Mouse (Mus musculus): ENCODE measurements around the gene Ccdc141. TPM values are rescaled to one million over a fixed set of nuclear protein-coding genes. Genes with fewer than 3 reads are reported as not detected.
"Not testable (repeated sequence)": the region's sequence is repeated elsewhere in the genome, so short reads cannot be mapped to it uniquely, and the experiment has no call there.

Gene Ccdc141
- polyA plus RNA-seq, 1 experiment: 0.40 TPM

DNA sequence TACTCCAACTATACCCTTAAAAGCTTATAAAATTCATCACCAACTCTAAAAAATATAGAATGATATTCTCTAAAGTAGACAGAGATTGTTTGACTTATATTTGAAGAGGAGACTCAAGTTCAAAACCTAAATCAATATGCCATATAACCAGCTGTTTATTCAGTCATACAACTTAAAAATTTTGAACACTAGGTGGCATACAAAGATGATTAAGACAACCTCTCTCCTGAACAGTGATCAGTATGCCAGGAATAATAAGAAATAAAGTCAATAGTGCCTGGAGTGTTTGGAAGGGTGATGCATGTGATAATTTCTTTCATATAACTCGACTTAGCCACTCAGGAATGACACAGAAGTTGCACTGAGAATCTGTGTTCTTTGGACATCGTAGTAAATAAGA is 89.3 kb downstream of the Ccdc141 start:
- DNase-seq (ENCODE audit: low read depth, low spot score): no peak
- WGBS: 75% methylated on average over 2 of the region's 2 CpGs

DNA sequence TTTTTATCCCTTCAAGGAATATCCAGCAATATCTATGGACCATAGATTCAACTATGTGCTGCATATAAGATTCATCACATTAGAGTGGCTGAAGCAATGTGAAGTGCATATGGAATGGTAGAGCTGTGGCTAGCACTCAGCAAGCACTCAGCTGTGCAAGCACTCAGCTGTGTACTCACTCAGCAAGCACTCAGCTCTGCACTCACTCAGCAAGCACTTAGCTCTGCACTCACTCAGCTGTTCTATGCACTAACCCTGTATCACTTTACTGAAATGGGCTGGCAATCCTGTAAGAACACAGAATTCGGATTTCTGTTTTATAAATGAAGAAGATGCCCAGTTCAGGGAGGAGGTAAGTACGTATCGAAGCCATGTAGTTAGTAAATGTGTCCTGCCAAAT is 89.8 kb downstream of the Ccdc141 start:
- 93% methylated on average over 3 of the region's 3 CpGs for WGBS
- no peak for DNase-seq (ENCODE audit: low read depth, low spot score)

DNA sequence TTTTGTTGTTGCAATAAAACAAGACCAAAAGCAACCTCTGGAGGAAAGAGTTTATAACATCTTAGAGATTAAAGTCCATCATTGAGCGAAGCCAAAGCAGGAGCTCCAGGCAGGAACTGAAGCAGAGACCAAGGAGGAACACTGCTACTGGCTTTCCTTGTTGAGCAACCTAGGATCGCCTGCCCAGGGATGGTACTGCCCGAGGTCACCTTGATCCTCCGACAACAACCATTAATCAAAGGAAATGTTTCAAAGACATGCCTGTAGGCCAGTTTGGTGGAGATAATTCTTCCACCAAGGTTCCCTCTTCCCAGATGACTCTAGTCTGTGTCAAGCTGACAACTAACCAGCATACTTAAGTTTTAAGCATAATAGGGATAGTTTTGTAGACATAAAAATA is 91.7 kb downstream of the Ccdc141 start:
- DNase-seq (ENCODE audit: low read depth, low spot score): no peak
- WGBS: 38% methylated on average over 4 of the region's 4 CpGs

DNA sequence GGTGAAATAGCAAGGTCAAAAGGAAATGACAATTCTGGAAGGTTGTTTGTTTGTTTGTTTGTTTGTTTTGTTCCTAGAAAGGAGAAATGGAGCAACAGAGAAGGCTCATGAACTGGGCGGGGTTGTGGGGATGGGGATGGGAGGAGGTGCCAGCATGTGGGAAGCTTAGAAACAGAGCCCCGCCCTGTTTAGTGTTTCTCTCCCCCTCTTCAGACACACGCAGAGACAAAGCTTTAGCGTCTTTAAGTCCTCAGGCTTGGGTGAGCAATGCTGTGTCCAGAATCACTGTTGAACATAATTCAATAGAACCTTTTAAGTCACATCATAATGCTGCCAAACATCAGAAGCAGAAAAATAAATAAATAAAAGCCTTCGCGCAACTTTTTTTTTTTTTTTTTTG is 96.1 kb downstream of the Ccdc141 start:
- 64% methylated on average over 6 of the region's 6 CpGs for WGBS
- DNase-seq (ENCODE audit: low read depth, low spot score): no peak

DNA sequence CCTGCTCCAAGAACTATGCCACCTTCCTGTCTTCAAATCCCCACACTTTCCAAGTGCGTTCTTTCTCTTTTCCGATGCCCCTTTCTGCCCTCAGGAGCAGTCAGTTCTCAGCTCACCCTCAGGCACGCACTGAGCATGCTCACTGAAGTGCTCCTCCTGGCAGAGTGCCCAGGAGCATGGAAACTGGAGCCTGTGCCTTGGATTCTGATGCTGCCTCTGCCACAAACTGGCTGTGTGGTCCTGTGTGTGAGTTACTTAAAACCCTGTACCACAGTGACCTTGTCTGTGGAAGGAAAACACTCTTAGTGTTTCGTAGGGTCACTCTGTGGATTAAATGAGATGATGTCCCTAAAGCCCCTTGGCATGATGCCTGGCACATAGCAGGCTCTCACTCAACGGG is 96.5 kb downstream of the Ccdc141 start:
- 62% methylated on average over 5 of the region's 5 CpGs for WGBS
- DNase-seq (ENCODE audit: low read depth, low spot score): no peak

DNA sequence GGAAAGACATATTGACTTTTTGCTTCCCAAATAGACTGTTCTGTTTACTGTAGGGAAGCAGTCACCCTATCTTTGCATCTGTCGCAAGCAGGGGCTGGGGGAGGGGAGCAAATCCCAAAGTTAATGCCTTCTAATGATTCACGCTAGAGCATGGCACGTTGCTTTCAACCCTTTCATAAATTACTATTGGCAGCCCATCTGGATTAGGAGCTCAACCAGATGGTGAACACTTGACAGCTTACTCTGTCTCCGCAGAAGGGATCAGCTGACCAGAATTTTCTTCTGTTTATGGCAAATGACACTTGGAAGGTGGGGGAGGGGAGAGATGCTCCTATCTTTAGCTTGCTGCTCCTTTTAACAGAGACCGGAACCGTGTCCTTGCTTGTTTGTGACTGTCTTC is 105.1 kb downstream of the Ccdc141 start:
- DNase-seq (ENCODE audit: low read depth, low spot score): no peak
- WGBS: 64% methylated on average over 6 of the region's 6 CpGs

DNA sequence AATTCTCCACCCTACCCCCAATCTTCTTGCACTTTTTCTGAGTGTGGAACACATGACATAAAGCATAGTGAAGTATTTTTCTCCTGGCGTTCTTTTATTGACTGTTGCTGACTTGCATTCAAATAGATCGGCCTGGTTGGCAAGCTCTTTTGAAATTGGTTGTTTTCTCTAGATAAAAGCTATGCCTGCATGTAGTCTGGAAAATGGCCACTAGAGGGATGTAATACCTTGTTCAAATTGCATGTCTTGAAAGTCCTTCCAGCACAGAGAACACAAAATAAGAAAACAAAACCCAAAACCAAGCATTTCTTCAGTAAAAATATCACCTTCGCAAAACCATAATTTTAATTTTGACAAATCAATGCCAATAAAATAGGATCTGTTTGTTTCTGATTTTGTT is 108.6 kb downstream of the Ccdc141 start:
- WGBS: 16% methylated on average over 3 of the region's 3 CpGs
- DNase-seq (ENCODE audit: low read depth, low spot score): no peak

DNA sequence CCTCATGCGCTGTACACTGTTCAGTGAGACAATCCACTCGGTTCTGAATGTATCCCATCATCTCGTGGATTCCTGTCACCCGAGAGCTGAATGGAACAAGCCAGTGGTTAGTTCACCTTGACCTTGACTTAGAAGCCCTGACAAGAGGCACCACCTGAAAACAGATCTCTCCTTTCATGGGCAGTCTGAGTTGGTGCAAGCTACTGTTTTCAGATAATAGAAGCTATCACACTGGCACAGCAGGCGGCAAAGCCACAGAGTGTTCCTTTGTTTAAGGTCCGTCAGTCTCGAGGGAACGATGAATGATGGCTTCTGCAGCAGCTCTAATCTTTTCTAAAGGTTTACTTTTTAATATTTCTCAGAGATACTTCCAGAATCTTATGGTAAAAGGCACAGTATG is 110.8 kb downstream of the Ccdc141 start:
- no peak for DNase-seq (ENCODE audit: low read depth, low spot score)
- 73% methylated on average over 8 of the region's 8 CpGs for WGBS

DNA sequence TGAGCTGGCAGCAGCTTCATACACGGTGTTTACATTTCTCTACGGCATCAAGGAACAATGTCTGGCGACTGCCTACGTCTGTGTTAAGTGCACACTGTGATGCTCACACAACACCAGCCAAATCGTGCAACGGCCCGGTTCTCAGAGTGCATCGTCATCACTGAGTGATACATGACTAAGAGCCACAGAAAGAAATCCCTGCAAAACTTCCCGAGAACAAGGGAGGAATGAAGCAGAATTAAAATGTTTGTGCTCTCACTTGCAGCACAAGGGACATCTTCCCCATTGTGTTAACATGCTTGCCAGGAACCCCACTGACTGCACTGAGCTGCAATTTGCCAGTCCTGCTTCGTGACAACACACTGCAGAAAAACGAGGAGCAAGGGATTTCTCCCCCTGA is 114.1 kb downstream of the Ccdc141 start:
- WGBS: 37% methylated on average over 11 of the region's 11 CpGs
- DNase-seq (ENCODE audit: low read depth, low spot score): no peak

DNA sequence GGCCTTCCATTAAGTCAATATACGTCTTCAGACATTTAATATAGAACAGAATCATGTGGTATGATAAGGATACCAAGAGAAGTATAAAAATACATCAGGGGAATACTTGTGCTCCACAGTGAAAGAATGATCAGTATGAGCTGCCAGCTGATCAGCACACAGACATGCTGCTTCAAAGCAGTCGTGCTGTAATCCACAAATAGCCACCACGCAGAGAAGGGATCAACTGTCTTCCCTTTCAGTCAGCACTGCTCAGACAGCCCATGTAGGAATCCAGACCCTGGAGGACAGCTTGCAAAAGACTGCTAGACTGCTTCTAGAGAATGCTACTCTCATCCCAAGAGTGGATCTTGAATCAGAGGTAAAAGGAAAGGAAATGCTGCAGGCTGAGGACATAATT is 127.5 kb downstream of the Ccdc141 start:
- 77% methylated on average over 3 of the region's 3 CpGs for WGBS

DNA sequence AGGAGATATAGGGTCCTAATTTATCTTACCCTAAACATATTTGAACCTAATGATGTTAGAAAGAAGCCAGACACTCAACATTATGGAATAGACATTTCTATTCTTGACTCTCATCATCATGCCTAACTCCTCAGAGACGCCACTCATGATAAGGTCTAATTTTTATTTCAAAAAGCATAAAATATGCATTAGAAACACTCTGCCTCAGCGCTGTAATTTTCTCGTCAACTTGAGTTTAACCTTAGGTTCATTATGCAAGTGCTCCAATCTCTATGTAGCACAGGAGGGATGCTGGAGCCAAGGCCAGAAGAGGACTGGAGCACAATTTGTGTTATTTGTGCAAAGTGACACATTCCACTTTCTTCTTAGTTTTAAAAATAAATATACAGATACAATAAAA is 130.8 kb downstream of the Ccdc141 start:
- WGBS: 91% methylated on average over 3 of the region's 3 CpGs

More for the DNA sequence above, 127.5 kb downstream of the Ccdc141 start:
- no peak for DNase-seq (ENCODE audit: low read depth, low spot score)

DNA sequence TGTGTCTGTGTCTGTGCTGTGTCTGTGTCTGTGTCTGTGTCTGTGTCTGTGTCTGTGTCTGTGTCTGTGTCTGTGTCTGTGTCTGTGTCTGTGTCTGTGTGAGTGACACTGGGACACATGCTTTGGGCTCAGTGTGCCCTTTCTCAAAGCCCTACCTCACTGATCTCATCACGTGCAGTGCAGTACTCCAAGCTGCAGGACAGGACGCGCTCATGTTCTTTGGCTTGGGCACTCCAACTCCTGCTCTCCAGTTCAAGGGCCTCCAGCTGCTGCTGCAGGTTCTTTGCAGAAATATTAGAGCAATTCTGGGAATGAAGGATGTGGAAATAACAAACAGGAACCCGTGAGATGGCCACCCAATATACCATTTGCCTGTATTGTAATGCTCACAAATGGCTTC is 131.2 kb downstream of the Ccdc141 start:
- 81% methylated on average over 4 of the region's 4 CpGs for WGBS
- no peak for DNase-seq (ENCODE audit: low read depth, low spot score)

More for the DNA sequence above, 130.8 kb downstream of the Ccdc141 start:
- no peak for DNase-seq (ENCODE audit: low read depth, low spot score)

DNA sequence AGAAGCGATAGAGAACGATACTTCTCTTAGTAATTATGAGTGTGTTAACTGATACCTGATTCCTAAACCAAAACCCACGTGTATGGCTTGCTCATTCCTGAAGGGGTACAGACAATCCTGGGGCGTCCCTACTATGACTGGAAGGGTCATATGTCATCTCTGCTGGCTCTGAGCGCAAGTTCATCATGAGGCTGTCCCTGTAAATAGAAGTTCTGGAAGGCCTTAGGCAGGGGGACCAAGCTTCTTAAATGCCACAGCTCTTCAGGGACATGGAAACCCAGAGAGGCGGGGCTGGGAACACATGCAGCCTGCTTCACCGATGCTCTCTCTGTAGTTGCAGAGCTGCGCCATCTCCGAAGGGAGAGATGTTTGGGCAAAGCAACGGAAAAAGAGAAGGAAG is 133.2 kb downstream of the Ccdc141 start:
- 83% methylated on average over 10 of the region's 10 CpGs for WGBS
- DNase-seq (ENCODE audit: low read depth, low spot score): no peak

DNA sequence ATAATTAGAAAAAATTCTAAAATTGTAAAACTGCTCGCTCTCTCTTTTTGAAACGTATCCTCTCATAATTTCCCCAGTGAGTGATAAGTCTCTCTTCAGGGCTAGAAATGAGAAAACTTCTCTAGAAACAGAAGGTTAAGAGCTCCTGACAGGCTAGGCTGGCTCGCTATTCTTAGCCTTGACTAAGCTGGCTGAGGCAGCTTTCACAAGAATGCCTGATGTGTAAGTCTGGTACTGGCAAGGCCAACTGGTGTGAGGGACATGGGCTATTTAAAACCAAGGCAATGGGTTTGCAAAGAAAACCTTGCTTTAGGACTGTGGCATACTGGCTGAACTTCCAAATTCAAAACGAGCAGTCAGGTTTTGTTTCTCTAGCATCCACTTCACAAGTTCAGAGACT is 136.3 kb downstream of the Ccdc141 start:
- DNase-seq (ENCODE audit: low read depth, low spot score): no peak
- WGBS: 82% methylated on average over 4 of the region's 4 CpGs

DNA sequence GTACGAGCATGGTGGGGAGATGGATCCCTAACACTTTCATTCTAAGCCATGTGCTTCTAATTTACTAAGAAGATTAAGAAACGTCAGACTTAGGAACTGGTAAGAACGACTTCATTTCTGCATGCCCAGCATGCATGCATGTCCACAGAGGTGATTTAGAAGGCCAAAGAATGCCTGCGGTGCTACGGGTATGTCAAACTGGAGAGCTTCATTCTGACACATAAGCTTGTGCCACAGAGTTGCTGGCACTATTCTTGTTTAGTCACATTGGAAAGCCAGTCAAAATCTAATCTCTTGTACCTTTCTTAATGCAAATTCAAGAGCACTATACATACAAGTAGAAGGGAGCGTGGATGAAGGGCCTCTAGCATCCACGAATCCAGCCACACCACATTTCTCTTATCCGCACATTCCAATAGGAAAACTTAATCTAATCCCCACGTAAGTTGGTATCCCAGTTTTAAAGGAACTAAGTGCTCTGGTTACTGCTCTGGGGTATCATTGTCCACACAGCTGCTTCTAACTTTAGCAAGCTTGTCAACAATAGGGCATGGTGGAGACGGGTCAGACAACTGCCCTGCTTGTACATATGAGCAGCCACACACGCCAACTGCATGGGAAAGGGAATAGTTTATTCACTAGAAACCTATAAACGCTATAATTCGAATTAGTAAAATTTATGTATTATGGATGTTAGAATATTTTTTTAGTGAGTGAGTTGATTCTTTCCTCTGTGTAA is 136.9 kb downstream of the Ccdc141 start:
- no peak for DNase-seq (ENCODE audit: low read depth, low spot score)
- 87% methylated on average over 13 of the region's 13 CpGs for WGBS

DNA sequence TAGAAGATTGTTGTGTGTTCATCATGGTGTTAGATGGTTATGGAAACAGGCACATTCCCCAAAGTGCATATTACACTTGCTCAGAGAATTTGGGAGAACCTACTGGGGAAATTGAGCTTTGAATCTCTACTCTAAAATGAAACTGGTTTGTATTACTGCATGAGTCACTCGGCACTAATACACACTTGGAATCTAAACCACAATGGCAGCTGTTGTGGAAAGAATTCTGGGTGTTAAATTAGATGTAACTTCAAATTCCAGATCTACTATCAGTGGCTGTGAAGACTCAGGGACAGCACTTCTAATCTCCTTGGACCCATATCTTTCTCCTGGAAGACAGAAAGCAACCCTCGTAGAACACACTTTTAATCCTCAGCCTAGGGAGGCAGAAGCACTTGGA is 149.8 kb downstream of the Ccdc141 start:
- WGBS: 74% methylated on average over 2 of the region's 2 CpGs
- no peak for DNase-seq (ENCODE audit: low read depth, low spot score)

DNA sequence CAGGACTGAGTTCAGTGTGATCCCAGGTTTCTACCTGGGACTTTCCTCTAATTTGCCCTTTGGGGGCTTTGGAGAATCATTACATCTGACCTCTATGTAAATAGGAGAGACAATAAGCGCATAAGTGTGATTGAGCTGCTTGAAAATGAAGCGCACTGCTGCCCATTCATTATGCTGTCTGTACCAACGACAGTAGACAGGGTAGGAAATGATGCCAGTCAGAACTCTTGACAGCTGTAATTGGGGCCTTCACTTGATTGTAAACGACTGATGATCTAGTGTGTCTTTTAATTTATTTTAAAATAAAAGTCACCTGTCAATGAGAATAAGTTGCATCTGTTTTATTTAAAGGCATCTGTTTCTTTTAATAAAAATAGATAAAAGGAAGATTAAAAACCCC is 152.7 kb downstream of the Ccdc141 start:
- no peak for DNase-seq (ENCODE audit: low read depth, low spot score)
- WGBS: 75% methylated on average over 4 of the region's 4 CpGs

DNA sequence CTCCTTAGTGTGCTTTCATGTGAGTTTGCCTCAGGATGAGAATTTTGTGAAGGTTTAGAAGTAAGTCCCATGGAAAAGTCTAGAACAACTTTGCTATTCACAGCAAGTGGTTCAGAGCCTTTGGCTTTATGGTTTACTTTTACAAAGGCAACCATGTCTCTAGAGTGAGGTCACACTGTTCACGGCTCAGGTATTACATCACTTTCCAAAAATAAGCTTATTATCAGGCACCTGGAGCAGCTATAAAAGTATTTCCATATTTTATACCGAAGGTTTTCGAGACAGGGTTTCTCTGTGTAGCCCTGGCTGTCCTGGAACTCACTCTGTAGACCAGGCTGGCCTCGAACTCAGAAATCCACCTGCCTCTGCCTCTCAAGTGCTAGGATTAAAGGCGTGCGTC is 157.0 kb downstream of the Ccdc141 start:
- 73% methylated on average over 6 of the region's 6 CpGs for WGBS
- DNase-seq (ENCODE audit: low read depth, low spot score): not testable (repeated sequence)

DNA sequence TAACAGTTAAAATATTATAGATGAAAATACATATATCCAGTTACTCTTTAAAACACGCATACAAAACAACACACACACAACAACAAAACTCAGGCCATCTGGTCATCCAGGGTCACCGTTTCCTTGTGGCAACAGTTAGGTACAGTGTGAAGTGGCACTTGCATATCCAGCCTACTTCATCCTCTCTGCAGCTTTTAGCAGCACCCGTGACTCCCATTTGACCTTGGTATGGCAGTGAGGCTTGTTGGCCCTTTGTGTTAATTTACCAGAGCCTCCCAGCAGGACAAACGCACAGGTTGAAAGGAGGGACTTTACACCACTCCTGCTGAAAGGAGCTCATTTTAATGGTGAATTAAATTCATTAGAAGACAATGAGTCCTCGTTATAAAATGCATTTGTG is 158.5 kb downstream of the Ccdc141 start:
- DNase-seq (ENCODE audit: low read depth, low spot score): no peak
- 69% methylated on average over 5 of the region's 5 CpGs for WGBS

DNA sequence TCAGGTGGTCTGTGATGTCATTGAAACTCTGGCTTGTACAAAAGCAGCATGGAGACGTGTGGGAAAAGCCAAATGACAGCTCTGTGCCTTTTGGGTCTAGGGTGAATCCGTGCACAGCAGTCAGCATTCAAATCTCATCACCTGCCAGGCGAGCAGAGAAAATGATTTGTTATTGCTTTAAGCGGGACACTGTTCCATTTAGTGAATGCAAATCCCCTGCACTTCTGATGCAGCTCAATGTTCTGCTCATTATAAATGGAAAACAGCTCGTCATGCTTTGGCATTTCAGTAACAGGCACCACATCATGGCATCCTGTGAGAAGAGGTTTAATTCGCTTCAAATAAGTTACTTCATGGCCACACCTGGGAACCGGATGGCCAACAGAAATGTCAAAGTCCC is 163.4 kb downstream of the Ccdc141 start:
- 82% methylated on average over 7 of the region's 7 CpGs for WGBS
- DNase-seq (ENCODE audit: low read depth, low spot score): no peak

DNA sequence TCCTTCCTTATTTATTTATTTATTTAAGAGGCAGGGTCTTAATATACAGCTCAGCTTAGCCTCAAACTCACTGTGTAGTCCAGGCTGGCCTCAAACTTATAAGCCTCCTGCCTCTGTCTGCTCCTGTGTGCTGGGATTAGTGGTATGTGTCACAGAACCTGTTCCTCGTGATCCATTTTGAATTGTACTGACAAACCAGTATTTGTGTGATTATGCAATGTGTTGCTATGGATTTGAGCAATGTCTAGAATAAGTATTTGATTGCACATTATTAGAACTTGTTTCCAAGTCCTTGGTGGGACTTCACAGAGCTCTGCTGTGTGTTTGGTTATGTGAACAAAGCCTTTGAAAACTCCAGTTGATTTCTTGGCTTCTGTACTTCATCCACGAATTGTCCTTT is 167.3 kb downstream of the Ccdc141 start:
- 53% methylated on average over 2 of the region's 2 CpGs for WGBS
- DNase-seq (ENCODE audit: low read depth, low spot score): no peak

DNA sequence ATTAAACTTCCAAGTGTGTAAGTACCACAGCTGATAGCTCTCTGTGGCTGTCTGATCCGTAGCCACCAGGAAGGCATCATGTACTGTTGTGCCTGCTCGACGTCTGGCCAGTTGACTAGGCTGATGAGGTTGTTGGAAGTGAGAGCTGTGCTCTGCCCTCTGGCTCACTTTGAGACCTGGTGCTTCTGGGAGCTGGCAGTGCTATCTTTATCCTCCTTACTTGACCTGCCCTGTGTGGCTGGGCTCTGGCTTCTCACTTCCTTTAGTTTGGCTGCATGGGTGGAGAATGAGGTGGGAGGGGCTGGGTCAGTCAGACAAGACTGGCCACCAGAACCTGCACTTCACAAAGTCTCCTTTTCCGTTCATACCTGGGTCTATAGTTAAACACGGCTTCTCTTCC is 172.1 kb downstream of the Ccdc141 start:
- DNase-seq (ENCODE audit: low read depth, low spot score): no peak
- WGBS: 56% methylated on average over 5 of the region's 5 CpGs

Data from large intestine, adult 2 months (tissue).